Mouse (Mus musculus) kidney, embryonic 14.5 days (tissue): ENCODE measurements around the gene Ager. TPM values are rescaled to one million over a fixed set of nuclear protein-coding genes. Genes with fewer than 3 reads are reported as not detected.

ENCODE experiments used
- ATAC-seq: fragments of 200-750 bp; cut with Nextera tagmentation; 2 replicates; pipeline ENCODE4 v1.8.0; 2017; ENCODE audit warnings: moderate number of reproducible peaks, mild to moderate bottlenecking, moderate TSS enrichment, moderate library complexity; ENCODE audit not compliant: low FRiP score, low TSS enrichment
- H3K27ac ChIP-seq: fragments of 300-500 bp; sonication (generic); 2 replicates; pipeline ENCODE4 v1.5.1; 2014; ENCODE audit warnings: low read depth, mild to moderate bottlenecking, low read length, moderate library complexity, mixed read lengths
- H3K27me3 ChIP-seq: fragments of 300-500 bp; sonication (generic); 2 replicates; pipeline ENCODE4 v1.6.1; 2014; ENCODE audit warnings: mild to moderate bottlenecking, low read length; ENCODE audit not compliant: control insufficient read depth, insufficient read depth
- H3K36me3 ChIP-seq: fragments of 300-500 bp; sonication (generic); 2 replicates; pipeline ENCODE4 v1.6.1; 2014; ENCODE audit warnings: low read length, mixed read lengths; ENCODE audit not compliant: control insufficient read depth, insufficient read depth
- H3K4me1 ChIP-seq: fragments of 300-500 bp; sonication (generic); 2 replicates; pipeline ENCODE4 v1.6.1; 2014; ENCODE audit warnings: low read length, mixed read lengths; ENCODE audit not compliant: control insufficient read depth, insufficient read depth
- H3K4me2 ChIP-seq: fragments of 300-500 bp; sonication (generic); replicated peaks from 2 replicates; pipeline ENCODE4 v1.6.1; 2014; ENCODE audit warnings: low read depth, mild to moderate bottlenecking, low read length
- H3K4me3 ChIP-seq: fragments of 300-500 bp; sonication (generic); 2 replicates; pipeline ENCODE4 v1.5.1; 2014; ENCODE audit warnings: mild to moderate bottlenecking, low read length
- H3K9ac ChIP-seq: fragments of 300-500 bp; sonication (generic); 2 replicates; pipeline ENCODE4 v1.6.1; 2014; ENCODE audit warnings: low read depth, mild to moderate bottlenecking, low read length, moderate library complexity
- H3K9me3 ChIP-seq: fragments of 300-500 bp; sonication (generic); 2 replicates; pipeline ENCODE4 v1.6.1; 2016; ENCODE audit warnings: low read length; ENCODE audit not compliant: control insufficient read depth
- WGBS: fragments of 180-500 bp; shearing (Covaris S2); extraction: QIAGEN DNeasy Blood & Tissue Kit; methylation state at CpG from one replicate; pipeline ENCODE4 v1.1.7; 2014; 5-methylcytosine and 5-hydroxymethylcytosine counted together
- polyA plus RNA-seq: library from polyadenylated mRNA; unstranded; fragments of >200 nt; fragmentation: Nextera tagmentation; extraction: Ambion mirVana; gene quantifications from 2 replicates; pipeline ENCODE4 v1.2.1, GENCODE M21; 2014

Ager gene
- polyA plus RNA-seq, 1 experiment from 2014 or later, result 5.8 TPM

GRCm38 (mm10) chr17:34592581-34593549, 4.8 kb upstream of the Ager start:
- WGBS, result under 1% methylated on average over 29 of the region's 32 CpGs
- Histone ChIP-seq H3K36me3 (peaks cover 26% of the 10 kb centered on the region), H3K4me1 (peaks cover 75% of the 10 kb centered on the region), H3K4me2 (peak overlapping the region; percentile 94), H3K4me3 (peak overlapping the region; percentile 88), H3K9ac (peak overlapping the region; percentile 99), H3K27ac (peak overlapping the region; percentile 100), H3K27me3 (no peaks in the 10 kb centered on the region), H3K9me3 (no peaks in the 10 kb centered on the region)
- peak; percentile 6; the same call in 1 of the 2 replicates for ATAC-seq

GRCm38 (mm10) chr17:34593752-34594525, 3.7 kb upstream of the Ager start:
- peak overlapping the region; percentile 100 for H3K27ac ChIP-seq
- H3K36me3 ChIP-seq, result peaks cover 26% of the 10 kb centered on the region
- H3K4me1 ChIP-seq, result peaks cover 72% of the 10 kb centered on the region

GRCm38 (mm10) chr17:34596098-34596497, 1.6 kb upstream of the Ager start:
- WGBS, result 47% methylated on average over 8 of the region's 8 CpGs
- H3K27me3 ChIP-seq, result no peaks in the 10 kb centered on the region
- peaks cover 51% of the 10 kb centered on the region for H3K4me1 ChIP-seq
- peak overlapping the region; percentile 12; the same call in 1 of the 2 replicates for H3K9ac ChIP-seq
- no peak overlapping the region for H3K4me3 ChIP-seq
- H3K9me3 ChIP-seq, result no peaks in the 10 kb centered on the region
- H3K36me3 ChIP-seq, result peaks cover 38% of the 10 kb centered on the region
- H3K4me2 ChIP-seq, result no peak overlapping the region; the same call in 1 of the 2 replicates
- H3K27ac ChIP-seq, result peak overlapping the region; percentile 11; the same call in 1 of the 2 replicates
- ATAC-seq, result no peak

More at GRCm38 (mm10) chr17:34593752-34594525, 3.7 kb upstream of the Ager start:
- no peak for ATAC-seq
- peak overlapping the region; percentile 88 for H3K4me3 ChIP-seq
- no peaks in the 10 kb centered on the region for H3K27me3 ChIP-seq
- WGBS, result 37% methylated on average over 34 of the region's 34 CpGs
- H3K4me2 ChIP-seq, result peak overlapping the region; percentile 94
- no peaks in the 10 kb centered on the region for H3K9me3 ChIP-seq
- peak overlapping the region; percentile 99 for H3K9ac ChIP-seq

- Histone ChIP-seq H3K9ac (no peak overlapping the region), H3K9me3 (no peaks in the 10 kb centered on the region), H3K4me3 (no peak overlapping the region), H3K4me2 (no peak overlapping the region), H3K4me1 (peaks cover 48% of the 10 kb centered on the region), H3K27me3 (no peaks in the 10 kb centered on the region), H3K36me3 (peaks cover 28% of the 10 kb centered on the region), H3K27ac (no peak overlapping the region)
- no peak for ATAC-seq
- WGBS, result 84% methylated on average over 9 of the region's 9 CpGs
Observed at GRCm38 (mm10) chr17:34599891-34600290, 2.2 kb downstream of the Ager start.

- 89% methylated on average over 12 of the region's 12 CpGs for WGBS
- ATAC-seq, result no peak
- no peak overlapping the region for H3K4me3 ChIP-seq
- no peak overlapping the region for H3K9ac ChIP-seq
- H3K36me3 ChIP-seq, result peaks cover 12% of the 10 kb centered on the region
- no peaks in the 10 kb centered on the region for H3K9me3 ChIP-seq
- no peaks in the 10 kb centered on the region for H3K27me3 ChIP-seq
- H3K4me2 ChIP-seq, result no peak overlapping the region
- peaks cover 37% of the 10 kb centered on the region for H3K4me1 ChIP-seq
- H3K27ac ChIP-seq, result no peak overlapping the region
Observed at GRCm38 (mm10) chr17:34601796-34602195, 4.1 kb downstream of the Ager start.

GRCm38 (mm10) chr17:34603375-34604060, 5.9 kb downstream of the Ager start, which contains the start of gene Rnf5:
Gene Rnf5 (minus strand): TSS chr17:34603690.
- peak; percentile 96 for ATAC-seq
- peak within 1 kb of the TSS; percentile 93 for H3K4me2 ChIP-seq
- no peaks in the 10 kb centered on the region for H3K27me3 ChIP-seq
- under 1% methylated on average over 30 of the region's 30 CpGs for WGBS
- peak within 1 kb of the TSS; percentile 95 for H3K9ac ChIP-seq
- peak within 1 kb of the TSS; percentile 95 for H3K27ac ChIP-seq
- H3K36me3 ChIP-seq, result peaks cover 16% of the 10 kb centered on the region
- H3K9me3 ChIP-seq, result no peaks in the 10 kb centered on the region
- H3K4me1 ChIP-seq, result peaks cover 33% of the 10 kb centered on the region
- H3K4me3 ChIP-seq, result peak within 1 kb of the TSS; percentile 99

GRCm38 (mm10) chr17:34604061-34604508, 6.4 kb downstream of the Ager start, which contains the start of gene Agpat1:
Gene Agpat1 (plus strand): TSS chr17:34604262.
- H3K9ac ChIP-seq, result peak within 1 kb of the TSS; percentile 95
- H3K9me3 ChIP-seq, result no peaks in the 10 kb centered on the region
- ATAC-seq, result peak; percentile 89
- peaks cover 35% of the 10 kb centered on the region for H3K4me1 ChIP-seq
- H3K27me3 ChIP-seq, result no peaks in the 10 kb centered on the region
- peaks cover 16% of the 10 kb centered on the region for H3K36me3 ChIP-seq
- peak within 1 kb of the TSS; percentile 95 for H3K27ac ChIP-seq
- under 1% methylated on average over 32 of the region's 35 CpGs for WGBS
- peak within 1 kb of the TSS; percentile 93 for H3K4me2 ChIP-seq
- H3K4me3 ChIP-seq, result peak within 1 kb of the TSS; percentile 99

- Histone ChIP-seq H3K4me1 (peaks cover 35% of the 10 kb centered on the region), H3K9ac (peak overlapping the region; percentile 95), H3K27ac (peak overlapping the region; percentile 95), H3K4me3 (peak overlapping the region; percentile 99), H3K9me3 (no peaks in the 10 kb centered on the region), H3K36me3 (peaks cover 16% of the 10 kb centered on the region), H3K4me2 (peak overlapping the region; percentile 93), H3K27me3 (no peaks in the 10 kb centered on the region)
- peak; percentile 0; the same call in 1 of the 2 replicates for ATAC-seq
- 9% methylated on average over 24 of the region's 24 CpGs for WGBS
Observed at GRCm38 (mm10) chr17:34604511-34605237, 7.0 kb downstream of the Ager start.
